Mouse (Mus musculus) limb, embryonic 11.5 days (tissue): ENCODE results near the gene Zfp712. TPM values are rescaled to one million over a fixed set of nuclear protein-coding genes. Genes with fewer than 3 reads are reported as not detected.

Experiments
- ATAC-seq: fragments of 200-750 bp; cut with Nextera tagmentation; 2 replicates; pipeline ENCODE4 v1.8.0; 2017; ENCODE audit warnings: low read depth; ENCODE audit not compliant: insufficient number of reproducible peaks, low FRiP score, low TSS enrichment
- DNase-seq: peaks from one replicate; pipeline ENCODE4 v3.0.0-alpha.2; 2015; ENCODE audit warnings: low spot score
- H3K27ac ChIP-seq: fragments of 300-500 bp; sonication (generic); replicated peaks from 2 replicates; pipeline ENCODE4 v1.5.1; 2014; ENCODE audit warnings: low read depth, mild to moderate bottlenecking, low read length
- H3K27me3 ChIP-seq: fragments of 300-500 bp; sonication (generic); 2 replicates; pipeline ENCODE4 v1.6.1; 2014; ENCODE audit warnings: mild to moderate bottlenecking, low read length, mixed read lengths; ENCODE audit not compliant: control insufficient read depth, insufficient read depth
- H3K36me3 ChIP-seq: fragments of 300-500 bp; sonication (generic); 2 replicates; pipeline ENCODE4 v1.6.1; 2014; ENCODE audit warnings: mild to moderate bottlenecking, low read length, moderate library complexity, mixed read lengths; ENCODE audit not compliant: control insufficient read depth, insufficient read depth
- H3K4me1 ChIP-seq: fragments of 300-500 bp; sonication (generic); 2 replicates; pipeline ENCODE4 v1.6.1; 2014; ENCODE audit warnings: low read length, mixed read lengths; ENCODE audit not compliant: control insufficient read depth, insufficient read depth
- H3K4me2 ChIP-seq: fragments of 300-500 bp; sonication (generic); 2 replicates; pipeline ENCODE4 v1.6.1; 2014; ENCODE audit warnings: low read depth, mild to moderate bottlenecking, moderate library complexity; ENCODE audit not compliant: severe bottlenecking
- H3K4me3 ChIP-seq: fragments of 300-500 bp; sonication (generic); 2 replicates; pipeline ENCODE4 v1.5.1; 2014; ENCODE audit warnings: low read depth, low read length
- H3K9ac ChIP-seq: fragments of 300-500 bp; sonication (generic); 2 replicates; pipeline ENCODE4 v1.6.1; 2014; ENCODE audit warnings: mild to moderate bottlenecking, low read length
- H3K9me3 ChIP-seq: fragments of 300-500 bp; sonication (generic); 2 replicates; pipeline ENCODE4 v1.6.1; 2016; ENCODE audit warnings: low read length; ENCODE audit not compliant: control insufficient read depth
- WGBS: fragments of 180-500 bp; shearing (Covaris S2); extraction: QIAGEN DNeasy Blood & Tissue Kit; methylation state at CpG from one replicate; pipeline ENCODE4 v1.1.7; 2014; 5-methylcytosine and 5-hydroxymethylcytosine counted together
- polyA plus RNA-seq: library from polyadenylated mRNA; unstranded; fragments of >200 nt; fragmentation: Nextera tagmentation; extraction: Ambion mirVana; gene quantifications from 2 replicates; pipeline ENCODE4 v1.2.1, GENCODE M21; 2014

Zfp712 gene
- 4.6 and 5.4 TPM in 2 replicates for polyA plus RNA-seq

- Histone ChIP-seq H3K9ac (peak within 1 kb of the TSS; percentile 63), H3K36me3 (no peaks in the 10 kb centered on the region), H3K9me3 (no peaks in the 10 kb centered on the region), H3K4me1 (no peaks in the 10 kb centered on the region), H3K4me3 (peak within 1 kb of the TSS; percentile 68), H3K27ac (peak within 1 kb of the TSS; percentile 65; the same call in 1 of the 2 replicates), H3K27me3 (no peaks in the 10 kb centered on the region), H3K4me2 (peak within 1 kb of the TSS; percentile 67)
- DNase-seq: peak; percentile 93
- ATAC-seq: peak; percentile 94
- under 1% methylated on average over 27 of the region's 27 CpGs for WGBS
These were observed at the start of gene Zfp712 for GRCm38 (mm10) chr13:67060786-67061358. Gene Zfp712, minus strand, starts transcription at chr13:67061170.

- 0 out of 2 replicates have a peak, but pooled peaks cover 4% of the 10 kb centered on the region for H3K4me1 ChIP-seq
- 8% methylated on average over 9 of the region's 9 CpGs for WGBS
- H3K27ac ChIP-seq: no peak overlapping the region
- no peaks in the 10 kb centered on the region; the same call in 1 of the 2 replicates for H3K36me3 ChIP-seq
- ATAC-seq: peak; percentile 76
- H3K4me2 ChIP-seq: peak overlapping the region; percentile 1; the same call in 1 of the 2 replicates
- no peak overlapping the region for H3K9ac ChIP-seq
- no peaks in the 10 kb centered on the region for H3K27me3 ChIP-seq
- no peaks in the 10 kb centered on the region for H3K9me3 ChIP-seq
- peak overlapping the region; percentile 55 for H3K4me3 ChIP-seq
- DNase-seq: no peak
These were observed 47.8 kb upstream of the Zfp712 start for GRCm38 (mm10) chr13:67108821-67109206.

- H3K36me3 ChIP-seq: no peaks in the 10 kb centered on the region; the same call in 1 of the 2 replicates
- H3K9me3 ChIP-seq: no peaks in the 10 kb centered on the region
- H3K4me1 ChIP-seq: 0 out of 2 replicates have a peak, but pooled peaks cover 4% of the 10 kb centered on the region
- WGBS: 0% methylated on average over 17 of the region's 17 CpGs
- H3K27ac ChIP-seq: peak within 1 kb of the TSS; percentile 43
- H3K9ac ChIP-seq: peak within 1 kb of the TSS; percentile 62
- ATAC-seq (peak; percentile 96), DNase-seq (peak; percentile 92)
- H3K27me3 ChIP-seq: no peaks in the 10 kb centered on the region
- peak within 1 kb of the TSS; percentile 55 for H3K4me3 ChIP-seq
- H3K4me2 ChIP-seq: peak within 1 kb of the TSS; percentile 49
These were observed 47.3 kb upstream of the Zfp712 start, which contains the start of gene Gm28557 for GRCm38 (mm10) chr13:67108194-67108820. Gene Gm28557, minus strand, starts transcription at chr13:67108604.

- ATAC-seq (peak; percentile 1; the same call in 1 of the 2 replicates), DNase-seq (no peak)
- H3K27ac ChIP-seq: no peak overlapping the region
- H3K9ac ChIP-seq: peak overlapping the region; percentile 62
- peak overlapping the region; percentile 55 for H3K4me3 ChIP-seq
- H3K36me3 ChIP-seq: no peaks in the 10 kb centered on the region; the same call in 1 of the 2 replicates
- 0 out of 2 replicates have a peak, but pooled peaks cover 4% of the 10 kb centered on the region for H3K4me1 ChIP-seq
- no peaks in the 10 kb centered on the region for H3K9me3 ChIP-seq
- peak overlapping the region; percentile 49 for H3K4me2 ChIP-seq
- H3K27me3 ChIP-seq: no peaks in the 10 kb centered on the region
- WGBS: 64% methylated on average over 9 of the region's 9 CpGs
These were observed 46.7 kb upstream of the Zfp712 start for GRCm38 (mm10) chr13:67107681-67108080.

- Histone ChIP-seq H3K9ac (no peak within 1 kb of the TSS), H3K36me3 (no peaks in the 10 kb centered on the region; the same call in 1 of the 2 replicates), H3K27ac (no peak within 1 kb of the TSS), H3K9me3 (no peaks in the 10 kb centered on the region), H3K4me3 (no peak within 1 kb of the TSS), H3K27me3 (no peaks in the 10 kb centered on the region), H3K4me1 (no peaks in the 10 kb centered on the region), H3K4me2 (no peak within 1 kb of the TSS)
- WGBS: 91% methylated on average over 10 of the region's 10 CpGs
- ATAC-seq (no peak), DNase-seq (no peak)
These were observed 36.9 kb upstream of the Zfp712 start, which contains the start of gene Zfp708 for GRCm38 (mm10) chr13:67097876-67098275. Gene Zfp708, minus strand, starts transcription at chr13:67097976.

GRCm38 (mm10) chr13:67090154-67090553 is 29.2 kb upstream of the Zfp712 start:
- no peak for ATAC-seq
- Histone ChIP-seq H3K4me2 (no peak overlapping the region), H3K9me3 (no peaks in the 10 kb centered on the region), H3K36me3 (no peaks in the 10 kb centered on the region), H3K27ac (no peak overlapping the region), H3K4me1 (no peaks in the 10 kb centered on the region), H3K27me3 (no peaks in the 10 kb centered on the region), H3K4me3 (no peak overlapping the region), H3K9ac (no peak overlapping the region)
- no peak for DNase-seq
- 100% methylated on average over 1 of the region's 1 CpGs for WGBS

GRCm38 (mm10) chr13:67081946-67082345 is 21.0 kb upstream of the Zfp712 start:
- WGBS: 71% methylated on average over 1 of the region's 1 CpGs
- no peak overlapping the region for H3K9ac ChIP-seq
- H3K27me3 ChIP-seq: no peaks in the 10 kb centered on the region
- ATAC-seq (no peak), DNase-seq (no peak)
- no peak overlapping the region; the same call in 1 of the 2 replicates for H3K4me3 ChIP-seq
- peak overlapping the region; percentile 65; the same call in 1 of the 2 replicates for H3K4me2 ChIP-seq
- no peaks in the 10 kb centered on the region for H3K4me1 ChIP-seq
- H3K9me3 ChIP-seq: no peaks in the 10 kb centered on the region
- H3K36me3 ChIP-seq: no peaks in the 10 kb centered on the region
- no peak overlapping the region for H3K27ac ChIP-seq

- WGBS: under 1% methylated on average over 24 of the region's 24 CpGs
- Histone ChIP-seq H3K9ac (peak overlapping the region; percentile 58), H3K9me3 (no peaks in the 10 kb centered on the region), H3K27me3 (no peaks in the 10 kb centered on the region), H3K4me3 (peak overlapping the region; percentile 61), H3K4me2 (peak overlapping the region; percentile 65), H3K4me1 (no peaks in the 10 kb centered on the region), H3K27ac (peak overlapping the region; percentile 84; the same call in 1 of the 2 replicates), H3K36me3 (no peaks in the 10 kb centered on the region)
- ATAC-seq (peak; percentile 99), DNase-seq (peak; percentile 80)
These were observed 20.3 kb upstream of the Zfp712 start for GRCm38 (mm10) chr13:67081142-67081713.
